Mouse (Mus musculus): Measurements from ENCODE around the gene Cttn.

- TF ChIP-seq CTCF (IDR thresholded peaks at IDR 0.05; ENCODE audit: insufficient read depth, low read length) (no peak), POLR2A (IDR thresholded peaks at IDR 0.05; ENCODE audit: borderline replicate concordance, extremely low read depth, low read depth, low read length) (no peak)
Measured at GRCm38 (mm10) chr7:144475741-144476140, 4.9 kb upstream of the Cttn start.
